Mouse (Mus musculus) ES-E14 (cell line): ENCODE measurements around the gene Gch1.

Experiments
- HCFC1 ChIP-seq: IDR thresholded peaks from 2 replicates; pipeline ENCODE4 v1.6.1; 2012; ENCODE audit warnings: low read length, inconsistent platforms, borderline replicate concordance; ENCODE audit not compliant: insufficient read depth
- MAFK ChIP-seq: IDR thresholded peaks from 2 replicates; pipeline ENCODE4 v1.6.1; 2014; ENCODE audit warnings: mild to moderate bottlenecking, low read depth, low read length, inconsistent platforms; ENCODE audit not compliant: insufficient read depth
- ZC3H11A ChIP-seq: IDR thresholded peaks from 2 replicates; pipeline ENCODE4 v1.6.1; 2012; ENCODE audit warnings: low read depth, mild to moderate bottlenecking, inconsistent platforms, low read length, borderline replicate concordance

- TF ChIP-seq HCFC1 (no peak), MAFK (no peak), ZC3H11A (no peak)
These were observed 45.5 kb upstream of the Gch1 start for GRCm38 (mm10) chr14:47234526-47235250.
